Mouse (Mus musculus) heart, adult 8-10 months (tissue): ENCODE data around the gene Olfr583. TPM values are rescaled to one million over a fixed set of nuclear protein-coding genes. Genes with fewer than 3 reads are reported as not detected.

ENCODE experiments used
- DNase-seq: peaks from one replicate; pipeline ENCODE4 v3.0.0; 2022; ENCODE audit warnings: low spot score
- total RNA-seq, 4 experiments: library from RNA; stranded (reverse); gene quantifications; 2 replicates each; pipeline ENCODE4 v1.2.4; 2022

Olfr583 gene
- not detected for total RNA-seq

DNA sequence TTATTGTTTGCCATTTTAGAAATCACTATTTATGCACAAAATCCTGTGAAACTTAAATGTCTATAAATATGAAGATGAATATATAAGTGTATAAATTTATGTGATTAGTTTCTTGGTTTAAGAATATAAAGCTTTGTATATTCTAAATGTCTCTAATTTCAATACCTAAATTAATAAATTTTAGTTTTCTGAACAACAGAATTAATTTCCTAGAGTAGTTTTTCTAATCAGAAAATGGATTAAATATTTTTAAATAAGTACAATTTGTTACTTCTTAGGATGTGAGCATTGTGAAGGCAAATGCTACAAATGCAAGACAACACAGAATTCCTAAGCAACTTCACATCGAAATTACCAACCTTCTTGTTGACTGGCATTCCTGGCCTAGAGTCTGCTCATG, at the start of gene Olfr583:
Gene Olfr583 (plus strand): TSS at position 301 of the 400 bp plus-strand sequence.
- DNase-seq: no peak

DNA sequence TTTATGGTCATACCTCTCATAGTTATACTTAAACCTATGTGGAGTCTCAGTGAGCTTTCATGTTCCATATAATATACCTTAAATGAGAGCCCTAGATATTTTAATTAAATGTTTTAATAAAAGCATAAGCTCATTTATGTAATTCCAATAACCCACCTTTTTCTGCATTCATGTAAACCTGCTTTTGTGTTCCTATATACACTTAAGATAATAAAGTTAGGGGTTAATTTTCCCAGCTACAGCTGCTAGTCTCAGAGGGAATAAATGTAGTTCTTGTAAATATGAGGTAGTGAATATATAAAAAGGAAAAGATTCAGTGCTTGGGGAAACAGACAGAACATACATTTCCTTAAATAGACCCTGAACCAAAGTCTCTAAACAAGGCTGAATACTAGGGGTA, 13.4 kb upstream of the Olfr583 start, which contains the start of gene Olfr582:
Gene Olfr582 (plus strand): TSS at position 301 of the 400 bp plus-strand sequence.
- DNase-seq: no peak

DNA sequence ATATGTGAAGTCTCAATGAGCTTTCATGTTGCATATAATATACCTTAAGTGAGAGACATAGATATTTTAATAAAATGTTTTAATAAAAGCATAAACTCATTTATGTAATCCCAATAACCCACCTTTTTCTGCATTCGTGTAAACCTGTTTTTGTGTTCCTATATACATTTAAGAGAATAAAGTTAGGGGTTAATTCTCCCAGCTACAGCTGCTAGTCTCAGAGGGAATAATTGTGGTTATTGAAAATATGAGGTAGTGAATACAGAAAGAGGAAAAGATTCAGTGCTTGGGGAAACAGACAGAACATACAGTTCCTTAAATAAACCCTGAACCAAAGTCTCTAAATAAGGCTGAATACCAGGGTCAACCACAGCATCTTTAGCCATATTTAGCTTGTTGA, 30.5 kb downstream of the Olfr583 start, which contains the start of gene Olfr584:
Gene Olfr584 (plus strand): TSS at position 301 of the 400 bp plus-strand sequence.
- DNase-seq: no peak

DNA sequence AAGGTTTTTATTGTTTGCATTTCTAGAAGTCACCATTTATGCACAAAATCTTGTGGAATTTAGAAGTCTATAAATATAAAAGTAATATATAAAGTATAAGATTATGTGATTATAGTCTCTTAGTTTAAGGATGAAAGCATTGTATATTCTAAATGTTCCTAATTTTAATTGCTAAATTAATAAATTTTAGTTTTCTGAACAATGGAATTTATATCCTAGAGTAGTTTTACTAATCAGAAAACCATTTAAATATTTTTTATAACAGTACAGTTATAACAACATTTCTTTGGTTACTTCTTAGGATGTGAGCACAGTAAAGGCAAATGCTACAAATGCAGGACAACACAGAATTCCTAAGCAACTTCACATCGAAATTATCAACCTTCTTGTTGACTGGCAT, 46.3 kb downstream of the Olfr583 start, which contains the start of gene Olfr585:
Gene Olfr585 (plus strand): TSS at position 301 of the 400 bp plus-strand sequence.
- no peak for DNase-seq

Other genes starting within 250 kb of the Olfr583 start
- gene Olfr564, start 247.8 kb upstream of the Olfr583 start, total RNA-seq: not detected
- gene Olfr566, start 192.5 kb upstream of the Olfr583 start, total RNA-seq: not detected
- gene Olfr568, start 174.2 kb upstream of the Olfr583 start, total RNA-seq: not detected
- not detected for gene Olfr569, start 160.4 kb upstream of the Olfr583 start, total RNA-seq
- gene Olfr570, start 156.7 kb upstream of the Olfr583 start, total RNA-seq: not detected
- gene Olfr571, start 133.8 kb upstream of the Olfr583 start, total RNA-seq: not detected
- not detected for gene Olfr572, start 126.9 kb upstream of the Olfr583 start, total RNA-seq
- gene Olfr573-ps1, start 108.7 kb upstream of the Olfr583 start, total RNA-seq: not detected
- gene Olfr574, start 102.8 kb upstream of the Olfr583 start, total RNA-seq: not detected
- gene Olfr575, start 92.5 kb upstream of the Olfr583 start, total RNA-seq: not detected
- not detected for gene Olfr576, start 88.6 kb upstream of the Olfr583 start, total RNA-seq
- not detected for gene Olfr577, start 75.4 kb upstream of the Olfr583 start, total RNA-seq
- gene Olfr578, start 62.0 kb upstream of the Olfr583 start, total RNA-seq: not detected
- gene Olfr582, start 13.3 kb upstream of the Olfr583 start, total RNA-seq: not detected
- gene Olfr584, start 30.6 kb downstream of the Olfr583 start, total RNA-seq: not detected
- gene Olfr585, start 46.4 kb downstream of the Olfr583 start, total RNA-seq: not detected
- not detected for gene Olfr586, start 74.3 kb downstream of the Olfr583 start, total RNA-seq
- not detected for gene Olfr588-ps1, start 89.6 kb downstream of the Olfr583 start, total RNA-seq
- not detected for gene Olfr589, start 105.1 kb downstream of the Olfr583 start, total RNA-seq
- gene Olfr591, start 127.0 kb downstream of the Olfr583 start, total RNA-seq: not detected
- not detected for gene Olfr592, start 133.5 kb downstream of the Olfr583 start, total RNA-seq
- not detected for gene Olfr593, start 160.6 kb downstream of the Olfr583 start, total RNA-seq
- gene Olfr594, start 165.7 kb downstream of the Olfr583 start, total RNA-seq: not detected
- not detected for gene Usp17ld, start 201.2 kb downstream of the Olfr583 start, total RNA-seq